Mouse (Mus musculus) T-helper 2 cell (primary cell): Measurements from ENCODE around the gene Spag8.

Source experiments
- in situ Hi-C: fragments of 300-600 bp; cut with MboI, MseI; formaldehyde crosslinking; loops from one replicate; pipeline ENCODE4 v1.15.1; 2025; ENCODE audit warnings: high pct_unique_total_duplicates

The Spag8 gene

DNA sequence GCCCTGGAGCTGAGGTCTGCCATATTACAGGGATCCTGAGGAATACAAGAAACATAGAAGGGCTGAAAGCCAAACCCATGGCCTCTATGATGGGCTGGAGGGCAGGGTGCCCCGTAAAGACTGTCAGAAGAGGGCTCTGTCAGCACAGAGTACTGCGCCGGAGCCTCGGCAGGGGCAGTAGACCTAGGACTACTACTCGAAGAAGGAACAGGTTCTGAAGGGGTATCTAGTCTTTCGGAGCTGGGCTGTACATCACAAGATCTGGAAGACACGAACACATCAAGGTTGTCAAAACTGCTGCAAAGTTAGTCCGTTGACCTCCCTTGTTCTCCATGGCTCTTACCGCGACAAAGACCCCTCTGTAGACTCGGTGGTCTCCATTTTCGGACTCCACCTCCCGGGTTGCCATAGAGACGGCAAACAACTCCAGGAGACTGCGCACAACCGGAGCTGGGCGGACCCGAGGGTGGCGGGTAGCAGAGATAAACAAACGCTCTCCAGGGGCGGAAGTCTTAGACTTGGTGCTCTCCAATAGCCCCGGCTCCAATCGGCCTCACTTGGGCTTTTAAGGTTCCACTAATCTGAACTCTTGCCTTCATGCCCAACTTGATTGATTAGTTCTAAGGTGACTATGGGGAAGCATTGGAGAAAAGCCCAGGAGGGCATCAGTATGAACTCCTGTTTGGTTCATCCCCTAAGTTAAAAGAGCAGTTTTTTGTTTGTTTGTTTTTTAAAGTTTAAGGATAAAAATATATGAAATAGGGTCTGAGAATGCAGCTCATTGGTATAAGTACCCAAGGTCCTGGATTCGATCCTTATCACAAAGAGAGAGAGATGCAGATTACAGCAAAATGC, at the start of gene Spag8:
TSS of gene Spag8 (minus strand) at position 434 of the 855 bp plus-strand sequence.
- in situ Hi-C loops, result no loop called here

DNA sequence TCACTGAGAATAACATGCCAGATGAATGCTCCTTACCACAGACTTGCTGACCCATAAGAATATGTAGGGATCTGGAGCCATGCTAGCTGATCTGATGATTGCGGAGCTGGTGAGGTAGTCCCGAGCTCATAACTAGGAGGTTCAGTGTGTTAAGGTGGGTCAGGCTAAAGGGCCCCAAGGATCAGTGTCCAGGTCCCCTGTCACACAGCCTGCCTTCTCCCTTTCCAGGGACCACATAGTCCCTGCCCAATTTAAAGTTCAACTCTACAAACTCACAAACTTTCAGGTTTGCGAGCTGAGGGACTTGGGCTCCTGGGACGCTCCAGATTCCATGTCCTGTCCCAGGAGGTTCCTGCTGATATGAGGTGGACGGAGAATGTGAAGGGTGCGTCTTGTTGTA, 47.3 kb upstream of the Spag8 start, which contains the start of gene Olfr70:
TSS of gene Olfr70 (minus strand) at position 101 of the 400 bp plus-strand sequence.
- in situ Hi-C loops, result no loop called here

GRCm38 (mm10) chr4:43696561-43696960, 43.2 kb upstream of the Spag8 start:
- in situ Hi-C loops, result no loop called here

GRCm38 (mm10) chr4:43695249-43695671, 41.9 kb upstream of the Spag8 start:
- in situ Hi-C loops, result no loop called here

GRCm38 (mm10) chr4:43694439-43695248, 41.2 kb upstream of the Spag8 start:
- in situ Hi-C loops, result no loop called here

DNA sequence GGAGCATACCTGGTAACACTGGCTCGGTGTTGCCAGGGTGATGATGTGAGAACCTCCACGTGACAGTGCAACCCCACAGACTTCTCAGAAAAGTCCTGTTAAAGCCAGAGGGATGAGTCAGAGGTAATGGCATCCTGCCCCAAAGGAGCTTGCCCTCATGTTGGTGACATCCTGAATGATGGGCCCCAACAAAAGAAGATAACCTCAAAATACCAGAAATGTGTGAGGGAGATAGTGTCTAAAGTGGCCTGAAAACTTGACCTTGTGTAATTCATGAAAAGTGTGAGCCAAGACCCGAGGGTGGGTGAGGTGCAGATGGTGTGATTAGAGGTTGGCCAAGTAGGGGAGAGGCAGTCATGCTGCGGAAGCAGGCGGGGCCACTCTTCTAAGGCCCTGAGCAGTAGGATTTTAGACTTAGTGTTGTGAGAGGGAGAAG, 40.4 kb upstream of the Spag8 start:
- in situ Hi-C loops, result no loop called here

DNA sequence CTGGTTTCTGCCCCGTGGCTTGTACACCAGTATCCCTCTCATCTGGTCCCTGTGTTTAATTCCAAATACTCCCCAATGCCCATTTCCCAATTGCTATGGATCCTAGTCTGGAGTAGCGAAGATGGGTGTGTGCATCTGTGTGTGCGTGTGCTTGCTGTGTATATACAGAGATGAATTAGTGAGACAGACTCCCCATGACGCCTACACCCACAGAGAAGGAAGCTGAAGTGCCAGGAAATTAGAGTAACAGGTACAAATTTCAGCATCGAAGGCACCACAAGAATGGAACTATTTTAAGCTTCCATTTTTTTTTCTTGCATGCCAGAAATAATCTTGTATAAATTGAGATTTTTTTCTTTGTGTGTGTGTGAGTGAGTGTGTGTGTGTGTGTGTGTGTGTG, 37.6 kb upstream of the Spag8 start:
- in situ Hi-C loops, result no loop called here

GRCm38 (mm10) chr4:43690021-43690420, 36.6 kb upstream of the Spag8 start:
- in situ Hi-C loops, result no loop called here

DNA sequence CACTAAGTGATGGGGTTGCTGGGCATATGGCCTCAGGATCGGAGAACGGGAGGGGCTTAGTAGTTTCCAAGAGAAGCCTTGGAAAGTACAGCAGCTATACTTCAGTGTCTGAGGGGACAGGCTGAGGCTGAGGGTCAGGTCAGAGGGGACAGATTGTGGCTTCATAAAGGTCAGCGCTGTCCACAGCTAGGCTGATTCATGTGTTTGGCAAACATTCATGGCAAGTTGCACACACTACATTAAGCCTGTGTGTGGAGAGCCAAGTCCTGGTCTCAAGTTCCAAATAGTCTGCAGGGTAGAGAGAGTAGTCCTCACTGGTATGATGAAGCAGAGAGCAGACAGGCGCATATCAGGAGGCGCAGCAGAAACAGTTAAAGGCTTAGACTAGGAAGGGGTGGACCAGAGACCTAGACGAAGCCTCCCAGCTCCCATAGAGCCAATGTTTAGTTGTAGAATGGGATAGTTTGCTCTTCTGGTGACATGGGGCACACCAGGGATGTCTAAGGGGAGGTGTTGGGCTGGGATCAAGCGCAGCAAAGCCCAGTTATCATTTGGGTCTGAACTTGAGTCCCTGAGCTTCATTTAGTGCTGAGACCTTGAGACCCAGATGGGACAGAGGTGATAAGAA, 26.1 kb upstream of the Spag8 start:
- in situ Hi-C loops, result no loop called here

GRCm38 (mm10) chr4:43678541-43678940, 25.1 kb upstream of the Spag8 start:
- in situ Hi-C loops, result no loop called here

DNA sequence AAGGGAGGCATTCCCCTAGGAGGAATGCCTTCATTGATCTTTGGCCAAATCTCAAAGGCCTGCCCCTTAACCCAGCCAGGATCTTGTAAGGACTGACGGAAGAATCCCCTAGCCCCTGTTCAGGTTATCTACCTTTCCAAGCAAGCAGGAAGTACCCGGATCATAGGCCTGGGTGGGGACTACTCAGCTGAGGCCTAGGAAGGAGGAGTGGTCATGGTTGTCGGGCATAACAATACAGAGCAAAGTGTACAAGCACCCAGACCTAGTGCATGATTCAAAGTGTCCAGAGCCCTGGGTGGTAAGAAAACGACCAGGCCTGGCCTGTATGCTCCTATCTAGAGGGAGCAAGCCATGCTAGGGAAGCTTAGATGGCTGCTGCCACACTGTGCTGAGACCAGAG, 22.2 kb upstream of the Spag8 start:
- in situ Hi-C loops, result no loop called here

GRCm38 (mm10) chr4:43674974-43675373, 21.6 kb upstream of the Spag8 start:
- in situ Hi-C loops, result no loop called here

DNA sequence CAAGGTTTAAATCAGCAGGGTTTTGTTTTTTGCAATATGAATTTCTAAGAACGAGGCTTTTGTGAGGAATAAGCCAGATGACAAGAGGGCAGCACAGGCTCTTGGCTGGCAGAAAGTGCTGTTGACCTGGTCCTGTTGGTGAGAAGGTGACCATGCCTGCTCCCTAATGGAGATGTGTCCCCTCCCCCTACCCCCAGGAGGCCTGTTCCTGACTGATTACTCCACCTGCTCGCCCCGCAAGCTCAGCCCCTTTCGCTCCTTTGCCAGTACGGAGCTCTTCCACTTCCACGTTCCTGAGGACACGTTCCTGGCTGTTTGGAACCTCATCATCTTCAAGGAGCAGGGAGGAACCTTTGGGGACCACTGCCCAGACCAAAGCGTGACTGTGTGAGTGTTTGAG, 20.3 kb upstream of the Spag8 start:
- in situ Hi-C loops, result no loop called here

DNA sequence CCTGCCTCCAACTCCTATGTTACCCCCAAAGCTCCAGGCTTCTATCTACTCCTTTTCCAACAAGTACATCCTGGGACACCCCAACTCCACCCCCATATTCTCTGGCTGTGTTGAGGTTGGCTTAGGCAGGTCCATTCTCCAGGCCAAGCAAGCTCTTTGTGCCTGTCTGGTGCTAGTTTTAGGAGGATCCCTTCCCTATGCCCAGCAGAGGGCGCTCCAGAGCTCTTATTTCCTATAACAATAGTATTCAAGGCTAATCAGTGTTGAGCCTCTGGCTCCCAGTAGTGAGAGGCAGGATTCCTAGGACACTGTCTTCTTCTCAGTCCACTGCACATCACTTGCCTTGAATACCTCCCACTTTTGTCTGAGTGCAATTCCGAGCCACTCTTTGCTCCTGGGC, 18.7 kb upstream of the Spag8 start:
- in situ Hi-C loops, result no loop called here

DNA sequence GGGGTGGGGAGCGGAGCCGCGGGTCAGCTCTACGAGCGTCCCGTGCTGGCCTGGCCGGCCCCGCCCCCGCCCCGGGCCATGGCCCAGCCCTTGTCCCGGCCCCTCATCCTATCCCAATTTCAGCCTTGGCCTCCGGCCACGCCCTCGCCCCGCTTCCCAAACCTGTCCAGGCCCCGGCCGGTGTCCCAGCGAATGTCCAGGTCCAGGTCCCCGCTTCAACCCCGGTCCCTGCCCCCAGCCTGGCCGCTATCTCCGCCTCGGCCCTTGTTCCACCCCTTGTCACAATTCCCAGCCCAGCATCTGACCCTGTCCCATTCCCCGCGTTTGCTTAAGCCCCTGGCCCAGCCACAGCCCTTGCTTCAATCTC, 16.0 kb upstream of the Spag8 start:
- in situ Hi-C loops, result no loop called here

GRCm38 (mm10) chr4:43668782-43669427, 15.5 kb upstream of the Spag8 start, which contains the start of the genes Tmem8b and Fam221b:
Gene Tmem8b (plus strand): TSS chr4:43668971.
Gene Fam221b (minus strand): TSS chr4:43669145.
- in situ Hi-C loops, result no loop called here

GRCm38 (mm10) chr4:43666412-43666811, 13.0 kb upstream of the Spag8 start:
- in situ Hi-C loops, result no loop called here

DNA sequence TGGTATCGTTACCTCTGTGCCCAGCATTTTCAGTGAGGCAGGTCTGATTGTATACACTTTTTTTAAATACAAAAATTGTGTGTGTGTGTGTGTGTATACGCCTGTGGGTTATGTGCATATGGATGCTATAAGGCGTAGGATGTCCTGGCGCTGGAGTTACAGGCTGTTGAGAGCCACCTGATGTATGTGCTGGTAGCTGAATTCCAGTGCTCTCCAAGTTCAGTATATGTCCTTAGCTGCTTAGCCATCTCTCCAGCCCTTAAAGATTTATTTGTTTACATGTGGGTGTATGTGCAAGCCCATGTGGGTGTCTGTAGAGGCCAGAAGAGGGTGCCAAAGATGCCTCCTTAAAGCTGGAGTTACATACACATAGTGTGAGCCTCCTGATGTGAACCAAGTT, 3.8 kb upstream of the Spag8 start:
- in situ Hi-C loops, result loop anchor here (5.0 kb wide), 1 partner anchor 80 kb away; the partner anchor contains the start of genes Gba2 and Rgp1

- in situ Hi-C loops, result loop anchor here (5.0 kb wide), 1 partner anchor 79 kb away; the partner anchor contains the start of genes Gba2 and Rgp1
These were observed 3.1 kb upstream of the Spag8 start, which contains the start of gene Hint2 for GRCm38 (mm10) chr4:43656339-43657109. Gene Hint2 (minus strand): TSS chr4:43656466.

- in situ Hi-C loops, result loop anchor here (5.0 kb wide), 1 partner anchor 78 kb away; the partner anchor contains the start of genes Gba2 and Rgp1
These were observed 2.4 kb upstream of the Spag8 start for GRCm38 (mm10) chr4:43655656-43656338.
